Mouse (Mus musculus): ENCODE measurements around the gene Ddx41. TPM values are rescaled to one million over a fixed set of nuclear protein-coding genes. Genes with fewer than 3 reads are reported as not detected.

Ddx41 gene
- polyA plus RNA-seq, 1 experiment = 40.3 TPM

GRCm38 (mm10) chr13:55495702-55496101 lies 40.8 kb downstream of the Ddx41 start:
- no peak overlapping the region for H3K27ac ChIP-seq (ENCODE audit: control insufficient read depth, insufficient read depth, low read depth, low read length, poor library complexity)
- no peak overlapping the region for H3K4me3 ChIP-seq (replicated peaks; ENCODE audit: control insufficient read depth, low read depth, low read length)
- no peaks in the 10 kb centered on the region for H3K4me1 ChIP-seq (ENCODE audit: control insufficient read depth, insufficient read depth, low read length)
- 73% methylated on average over 4 of the region's 4 CpGs for WGBS
- TF ChIP-seq CTCF (IDR thresholded peaks at IDR 0.05; ENCODE audit: control insufficient read depth, insufficient read depth, low read length) (no peak), POLR2A (IDR thresholded peaks at IDR 0.05; ENCODE audit: borderline replicate concordance, control insufficient read depth, low read depth, low read length) (no peak)

DNA sequence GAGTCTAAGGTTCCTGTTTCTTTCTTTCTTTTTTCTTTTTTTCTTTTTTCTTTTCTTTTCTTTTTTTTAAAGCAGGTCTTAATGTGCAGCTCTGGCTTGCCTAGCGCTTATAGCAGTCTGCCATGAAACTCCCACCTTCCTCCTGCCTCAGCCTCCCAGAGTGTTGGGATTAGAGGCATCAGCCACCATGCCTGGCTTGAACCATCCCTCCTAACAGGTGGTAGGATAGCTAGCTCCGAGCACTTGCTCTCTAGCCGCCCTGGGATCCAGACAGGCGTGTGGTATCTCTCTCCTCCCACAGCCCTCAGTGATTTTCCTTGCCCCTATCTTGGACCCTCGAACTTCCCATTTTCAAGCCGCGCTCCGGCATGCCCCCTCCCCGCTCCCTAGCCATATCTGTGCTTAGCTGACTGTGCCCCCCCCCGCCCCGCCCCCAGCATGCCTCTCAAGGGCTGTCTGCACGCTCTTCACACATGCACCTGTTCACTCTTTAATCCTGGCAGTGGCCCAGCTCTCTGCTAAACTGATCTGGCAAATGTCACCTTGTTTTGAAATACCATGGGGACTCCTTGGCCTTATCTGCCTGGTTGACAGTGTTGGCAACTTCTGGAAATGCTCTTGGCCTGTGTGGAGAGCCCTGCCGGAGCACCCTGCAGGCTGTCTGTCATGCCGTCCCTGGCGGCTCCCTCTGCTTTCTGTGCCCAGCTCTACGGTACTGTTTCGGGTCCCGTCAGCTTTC lies 41.4 kb downstream of the Ddx41 start:
- TF ChIP-seq POLR2A (IDR thresholded peaks at IDR 0.05; ENCODE audit: borderline replicate concordance, control insufficient read depth, low read depth, low read length) = no peak
- TF ChIP-seq CTCF (IDR thresholded peaks at IDR 0.05; ENCODE audit: control insufficient read depth, insufficient read depth, low read length) = no peak
- Histone ChIP-seq H3K4me1 (ENCODE audit: control insufficient read depth, insufficient read depth, low read length) (no peaks in the 10 kb centered on the region), H3K4me3 (replicated peaks; ENCODE audit: control insufficient read depth, low read depth, low read length) (no peak overlapping the region), H3K27ac (ENCODE audit: control insufficient read depth, insufficient read depth, low read depth, low read length, poor library complexity) (no peak overlapping the region)
- 17% methylated on average over 18 of the region's 18 CpGs for WGBS

GRCm38 (mm10) chr13:55494257-55494656 lies 42.2 kb downstream of the Ddx41 start:
- Histone ChIP-seq H3K4me3 (replicated peaks; ENCODE audit: control insufficient read depth, low read depth, low read length) (no peak overlapping the region), H3K27ac (ENCODE audit: control insufficient read depth, insufficient read depth, low read depth, low read length, poor library complexity) (no peak overlapping the region), H3K4me1 (ENCODE audit: control insufficient read depth, insufficient read depth, low read length) (no peaks in the 10 kb centered on the region)
- 56% methylated on average over 2 of the region's 2 CpGs for WGBS
- TF ChIP-seq CTCF (IDR thresholded peaks at IDR 0.05; ENCODE audit: control insufficient read depth, insufficient read depth, low read length) (no peak), POLR2A (IDR thresholded peaks at IDR 0.05; ENCODE audit: borderline replicate concordance, control insufficient read depth, low read depth, low read length) (no peak)

- no peak within 1 kb of the TSS for H3K27ac ChIP-seq (ENCODE audit: control insufficient read depth, insufficient read depth, low read depth, low read length, poor library complexity)
- TF ChIP-seq CTCF (IDR thresholded peaks at IDR 0.05; ENCODE audit: control insufficient read depth, insufficient read depth, low read length) = no peak
- TF ChIP-seq POLR2A (IDR thresholded peaks at IDR 0.05; ENCODE audit: borderline replicate concordance, control insufficient read depth, low read depth, low read length) = no peak
- peaks cover 1% of the 10 kb centered on the region; the same call in 1 of the 2 replicates for H3K4me1 ChIP-seq (ENCODE audit: control insufficient read depth, insufficient read depth, low read length)
- H3K4me3 ChIP-seq (replicated peaks; ENCODE audit: control insufficient read depth, low read depth, low read length) = no peak within 1 kb of the TSS
- WGBS = 3% methylated on average over 73 of the region's 83 CpGs
Measured at GRCm38 (mm10) chr13:55487578-55488498, 48.6 kb downstream of the Ddx41 start, which contains the start of gene Dbn1. Dbn1 (minus strand) TSS chr13:55488111.

DNA sequence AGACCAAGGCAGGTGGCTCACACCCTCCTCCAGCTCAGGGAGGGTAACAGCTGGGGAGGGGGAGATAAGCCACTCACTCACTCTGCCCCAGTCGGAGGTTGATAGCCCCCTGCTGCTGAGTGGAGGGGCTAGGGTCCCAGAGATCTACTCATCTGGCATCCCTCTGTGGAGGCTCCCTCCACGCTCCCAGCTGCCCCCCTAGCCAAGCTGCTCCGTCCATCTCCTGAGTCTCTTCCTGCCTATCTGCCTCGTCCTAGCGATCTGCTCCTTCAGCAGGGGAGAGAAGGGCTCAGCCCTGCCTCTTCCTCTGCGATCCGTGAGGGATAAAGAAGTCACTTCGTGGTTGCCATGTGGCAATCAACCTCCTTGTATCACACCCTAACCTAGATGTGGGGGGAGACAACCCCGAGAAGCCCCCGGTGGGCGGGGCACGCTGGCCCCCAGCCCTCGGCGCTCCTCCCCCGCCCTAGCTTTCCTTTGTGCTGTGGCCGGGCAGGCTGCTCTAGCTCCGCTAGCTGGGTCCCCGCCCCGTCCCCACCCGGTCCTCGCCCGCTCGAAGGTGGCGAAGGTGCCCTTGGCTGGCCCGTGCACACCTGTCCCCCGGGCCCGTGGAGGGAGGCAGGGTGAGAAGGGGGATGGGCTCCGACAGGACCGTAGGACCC lies 49.4 kb downstream of the Ddx41 start:
- 1% methylated on average over 29 of the region's 29 CpGs for WGBS
- Histone ChIP-seq H3K4me3 (replicated peaks; ENCODE audit: control insufficient read depth, low read depth, low read length) (no peak overlapping the region), H3K4me1 (ENCODE audit: control insufficient read depth, insufficient read depth, low read length) (peaks cover 1% of the 10 kb centered on the region; the same call in 1 of the 2 replicates), H3K27ac (ENCODE audit: control insufficient read depth, insufficient read depth, low read depth, low read length, poor library complexity) (no peak overlapping the region)
- TF ChIP-seq POLR2A (IDR thresholded peaks at IDR 0.05; ENCODE audit: borderline replicate concordance, control insufficient read depth, low read depth, low read length) (no peak), CTCF (IDR thresholded peaks at IDR 0.05; ENCODE audit: control insufficient read depth, insufficient read depth, low read length) (no peak)

- H3K27ac ChIP-seq (ENCODE audit: control insufficient read depth, insufficient read depth, low read depth, low read length, poor library complexity) = no peak overlapping the region
- TF ChIP-seq CTCF (IDR thresholded peaks at IDR 0.05; ENCODE audit: control insufficient read depth, insufficient read depth, low read length) (no peak), POLR2A (IDR thresholded peaks at IDR 0.05; ENCODE audit: borderline replicate concordance, control insufficient read depth, low read depth, low read length) (no peak)
- peaks cover 1% of the 10 kb centered on the region; the same call in 1 of the 2 replicates for H3K4me1 ChIP-seq (ENCODE audit: control insufficient read depth, insufficient read depth, low read length)
- 67% methylated on average over 14 of the region's 14 CpGs for WGBS
- H3K4me3 ChIP-seq (replicated peaks; ENCODE audit: control insufficient read depth, low read depth, low read length) = no peak overlapping the region
Measured at GRCm38 (mm10) chr13:55486029-55486794, 50.2 kb downstream of the Ddx41 start.

DNA sequence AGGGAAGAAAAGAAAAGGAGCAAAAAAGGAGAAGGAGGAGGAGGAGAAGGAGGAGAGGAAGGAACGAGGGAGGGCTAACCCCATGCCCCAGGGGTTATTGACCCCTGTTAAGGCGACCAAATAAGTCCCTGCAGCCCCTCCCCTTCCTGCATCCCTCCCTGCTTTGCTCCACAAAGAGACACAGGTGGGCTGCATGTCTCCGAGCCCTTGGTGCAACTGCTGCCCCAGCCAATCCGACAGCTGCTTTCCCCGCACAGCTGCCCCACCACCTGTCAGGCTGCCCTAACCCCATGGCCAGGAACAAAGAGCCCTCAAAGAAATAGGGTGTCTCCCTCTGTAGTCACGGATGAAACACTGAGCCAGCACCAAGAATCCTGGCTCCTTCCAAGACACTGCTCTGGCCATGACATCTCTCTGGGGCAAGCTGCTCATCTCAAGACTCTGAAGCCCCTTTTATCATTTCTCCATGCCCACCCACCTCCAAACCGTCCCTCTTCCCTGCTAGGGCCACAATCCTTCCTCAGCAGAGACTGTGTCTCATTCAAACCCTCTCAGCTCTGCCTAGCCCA lies 51.9 kb downstream of the Ddx41 start:
- H3K27ac ChIP-seq (ENCODE audit: control insufficient read depth, insufficient read depth, low read depth, low read length, poor library complexity) = no peak overlapping the region

More for the DNA sequence above, 51.9 kb downstream of the Ddx41 start:
- Histone ChIP-seq H3K4me1 (ENCODE audit: control insufficient read depth, insufficient read depth, low read length) (peaks cover 1% of the 10 kb centered on the region; the same call in 1 of the 2 replicates), H3K4me3 (replicated peaks; ENCODE audit: control insufficient read depth, low read depth, low read length) (no peak overlapping the region)
- 45% methylated on average over 7 of the region's 7 CpGs for WGBS
- TF ChIP-seq POLR2A (IDR thresholded peaks at IDR 0.05; ENCODE audit: borderline replicate concordance, control insufficient read depth, low read depth, low read length) = no peak
- TF ChIP-seq CTCF (IDR thresholded peaks at IDR 0.05; ENCODE audit: control insufficient read depth, insufficient read depth, low read length) = no peak

Measured in bone marrow, adult 2 months (tissue).